Mouse (Mus musculus): ENCODE results near the gene Insl5. TPM values are rescaled to one million over a fixed set of nuclear protein-coding genes. Genes with fewer than 3 reads are reported as not detected.

Gene Insl5
- polyA plus RNA-seq, 1 experiment from 2014 or later = not detected

DNA sequence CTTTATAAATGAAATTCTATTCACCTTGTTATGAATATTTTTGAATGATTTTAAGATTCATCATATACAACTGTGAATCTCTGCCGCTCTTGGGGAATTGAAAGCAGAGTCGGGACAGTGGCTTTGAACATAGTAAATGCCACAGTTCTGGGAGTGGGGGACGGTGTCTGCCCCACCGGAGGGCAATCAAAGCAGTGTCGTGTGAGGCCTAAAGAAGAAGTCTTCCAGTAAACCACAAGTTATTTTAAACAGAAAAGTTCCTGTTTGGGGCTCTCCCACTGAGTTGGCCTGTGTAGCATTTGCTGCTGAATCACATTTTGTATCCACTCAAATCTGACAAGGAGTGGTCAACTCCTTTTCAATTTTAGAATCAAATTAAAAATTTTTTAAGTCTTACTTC is 55.5 kb downstream of the Insl5 start:
- WGBS = 61% methylated on average over 5 of the region's 5 CpGs
- Histone ChIP-seq H3K27me3 (0 out of 2 replicates have a peak, but pooled peaks cover 1% of the 10 kb centered on the region), H3K36me3 (no peaks in the 10 kb centered on the region), H3K4me2 (no peak overlapping the region), H3K4me1 (no peaks in the 10 kb centered on the region), H3K9me3 (no peaks in the 10 kb centered on the region), H3K27ac (no peak overlapping the region), H3K9ac (no peak overlapping the region), H3K4me3 (no peak overlapping the region)
- ATAC-seq (ENCODE audit: insufficient number of reproducible peaks, low FRiP score, low TSS enrichment, low read depth) = no peak

DNA sequence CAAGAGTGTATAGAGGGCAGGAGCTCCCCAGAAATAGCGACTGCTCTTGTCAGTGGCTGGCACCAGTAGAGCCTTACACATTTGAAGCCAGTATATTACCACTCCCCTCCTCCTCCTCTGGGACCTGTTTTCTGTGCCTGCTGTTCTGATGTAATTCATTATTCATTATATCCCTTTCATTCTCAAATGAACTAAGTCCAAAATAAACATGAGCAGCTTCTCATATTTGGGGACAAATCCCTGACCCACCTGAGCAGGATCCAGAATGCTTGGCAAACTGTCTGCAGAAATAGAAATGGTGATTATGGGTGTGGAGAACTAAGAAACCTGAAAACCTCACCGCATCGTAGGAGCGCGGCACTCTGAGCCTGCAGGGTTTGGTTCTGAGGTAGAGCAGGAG is 57.0 kb downstream of the Insl5 start:
- 69% methylated on average over 5 of the region's 5 CpGs for WGBS
- no peaks in the 10 kb centered on the region for H3K36me3 ChIP-seq

More for the DNA sequence above, 57.0 kb downstream of the Insl5 start:
- H3K27ac ChIP-seq = no peak overlapping the region
- H3K9ac ChIP-seq = no peak overlapping the region
- no peaks in the 10 kb centered on the region for H3K27me3 ChIP-seq
- H3K4me2 ChIP-seq = no peak overlapping the region
- no peaks in the 10 kb centered on the region for H3K4me1 ChIP-seq
- ATAC-seq (ENCODE audit: insufficient number of reproducible peaks, low FRiP score, low TSS enrichment, low read depth) = no peak
- H3K9me3 ChIP-seq = no peaks in the 10 kb centered on the region
- no peak overlapping the region for H3K4me3 ChIP-seq

Other genes with a start within 250 kb of the Insl5 start
- gene Tctex1d1, start 48.2 kb downstream of the Insl5 start, polyA plus RNA-seq (2015; fragmentation: Nextera tagmentation; extraction: Ambion mirVana) = 0.41 TPM in 1 of 2 replicates, not detected in the other
- gene Mier1, start 87.5 kb upstream of the Insl5 start, polyA plus RNA-seq (2015; fragmentation: Nextera tagmentation; extraction: Ambion mirVana) = 43.2 and 48.6 TPM in 2 replicates
- 3.5 and 4.2 TPM in 2 replicates for gene Wdr78, start 87.7 kb upstream of the Insl5 start, polyA plus RNA-seq (2015; fragmentation: Nextera tagmentation; extraction: Ambion mirVana)
- 9.9 and 11.4 TPM in 2 replicates for gene Slc35d1, start 188.3 kb upstream of the Insl5 start, polyA plus RNA-seq (2015; fragmentation: Nextera tagmentation; extraction: Ambion mirVana)

All from limb, embryonic 15.5 days (tissue).